Mouse (Mus musculus): Measurements from ENCODE around the gene Leng1. TPM values are rescaled to one million over a fixed set of nuclear protein-coding genes. Genes with fewer than 3 reads are reported as not detected.
A peak's percentile ranks its signal among the peaks of the same experiment; 100 is the strongest.
"Not testable (repeated sequence)": the region's sequence is repeated elsewhere in the genome, so short reads cannot be mapped to it uniquely, and the experiment has no call there.

Gene Leng1
- polyA plus RNA-seq (2016; fragmentation: Nextera tagmentation; extraction: Ambion mirVana), result 19.5 and 20.7 TPM in 2 replicates

- H3K4me2 ChIP-seq, result peak within 1 kb of the TSS; percentile 73
- H3K4me1 ChIP-seq (replicated peaks), result peaks cover 17% of the 10 kb centered on the region; the same call in 1 of the 2 replicates
- H3K36me3 ChIP-seq, result peaks cover 29% of the 10 kb centered on the region
- WGBS, result 4% methylated on average over 45 of the region's 45 CpGs
- H3K9me3 ChIP-seq, result no peaks in the 10 kb centered on the region
- peak within 1 kb of the TSS; percentile 69 for H3K27ac ChIP-seq
- no peaks in the 10 kb centered on the region for H3K27me3 ChIP-seq
- peak; percentile 98 for ATAC-seq (ENCODE audit: insufficient number of reproducible peaks, insufficient read depth, low FRiP score, low TSS enrichment, low read depth)
- H3K4me3 ChIP-seq (replicated peaks), result peak within 1 kb of the TSS; percentile 63
- H3K9ac ChIP-seq (replicated peaks), result peak within 1 kb of the TSS; percentile 66
Observed at GRCm38 (mm10) chr7:3665215-3666114, at the start of gene Leng1. Gene Leng1 (minus strand): TSS chr7:3665840.

GRCm38 (mm10) chr7:3715249-3715648 lies 49.6 kb upstream of the Leng1 start:
- no peaks in the 10 kb centered on the region for H3K27me3 ChIP-seq
- H3K9ac ChIP-seq (replicated peaks), result no peak overlapping the region
- no peak overlapping the region for H3K27ac ChIP-seq
- no peaks in the 10 kb centered on the region for H3K9me3 ChIP-seq
- 42% methylated on average over 1 of the region's 1 CpGs for WGBS
- no peaks in the 10 kb centered on the region for H3K36me3 ChIP-seq
- H3K4me1 ChIP-seq (replicated peaks), result no peaks in the 10 kb centered on the region
- no peak overlapping the region for H3K4me2 ChIP-seq
- no peak for ATAC-seq (ENCODE audit: insufficient number of reproducible peaks, insufficient read depth, low FRiP score, low TSS enrichment, low read depth)
- H3K4me3 ChIP-seq (replicated peaks), result no peak overlapping the region

DNA sequence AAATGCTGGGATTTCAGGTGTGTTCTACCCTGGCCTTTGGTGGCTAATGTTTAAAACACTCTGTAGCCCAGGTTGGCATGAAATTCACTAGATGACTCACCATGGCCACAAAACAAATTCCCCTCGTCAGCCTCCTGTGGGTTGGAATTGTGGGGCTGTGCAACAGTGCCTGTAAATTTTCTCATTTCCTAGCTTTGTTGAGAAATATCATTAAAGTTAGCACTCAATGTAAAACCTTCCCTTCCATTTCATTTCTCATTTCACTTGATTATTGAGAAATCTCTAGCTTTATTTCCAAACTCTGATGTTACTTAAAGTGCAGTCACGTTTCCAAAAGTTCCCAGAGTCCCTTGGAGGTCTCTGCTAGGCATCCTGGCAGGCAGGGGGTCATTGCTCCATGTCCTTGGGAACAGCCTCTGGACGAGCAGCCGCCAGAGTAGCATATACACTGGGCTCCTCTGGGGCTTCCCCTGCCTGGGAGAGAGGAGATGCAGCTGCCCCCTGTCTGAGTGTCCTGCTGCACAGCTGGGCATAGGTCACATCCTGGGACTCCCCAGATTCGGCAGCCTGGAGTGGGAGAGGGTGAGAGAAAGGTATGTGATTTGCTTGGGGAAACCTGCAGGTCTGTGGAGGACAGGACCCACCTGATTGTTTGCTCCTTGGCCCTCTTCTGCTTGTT lies 46.8 kb upstream of the Leng1 start:
- Histone ChIP-seq H3K9ac (replicated peaks) (no peak overlapping the region), H3K27ac (no peak overlapping the region), H3K9me3 (no peaks in the 10 kb centered on the region), H3K4me3 (replicated peaks) (no peak overlapping the region), H3K36me3 (peaks cover 9% of the 10 kb centered on the region; the same call in 1 of the 2 replicates), H3K27me3 (no peaks in the 10 kb centered on the region), H3K4me1 (replicated peaks) (no peaks in the 10 kb centered on the region), H3K4me2 (no peak overlapping the region)
- no peak for ATAC-seq (ENCODE audit: insufficient number of reproducible peaks, insufficient read depth, low FRiP score, low TSS enrichment, low read depth)
- WGBS, result 42% methylated on average over 5 of the region's 5 CpGs

DNA sequence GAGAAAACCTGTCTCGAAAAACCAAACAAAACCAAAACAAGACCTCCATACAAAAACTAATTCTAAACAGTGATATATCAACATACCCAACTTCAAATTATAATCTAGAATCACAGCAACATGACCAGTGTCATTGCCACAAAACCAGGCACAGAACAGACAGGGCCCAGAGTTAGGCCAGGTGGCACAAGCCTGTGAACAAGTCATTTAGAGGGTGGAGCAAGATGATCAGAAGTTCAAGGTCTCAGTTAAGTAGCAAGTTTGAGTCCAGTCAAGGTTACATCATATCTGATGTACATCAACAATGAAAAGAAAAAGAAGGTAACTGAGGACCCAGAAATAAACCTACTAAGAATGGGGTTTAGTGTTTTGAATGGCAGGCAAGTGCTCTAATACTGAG lies 43.4 kb upstream of the Leng1 start:
- Histone ChIP-seq H3K4me1 (replicated peaks) (peaks cover 13% of the 10 kb centered on the region), H3K9ac (replicated peaks) (no peak overlapping the region), H3K4me3 (replicated peaks) (no peak overlapping the region), H3K27ac (no peak overlapping the region), H3K9me3 (no peaks in the 10 kb centered on the region), H3K36me3 (peaks cover 38% of the 10 kb centered on the region), H3K27me3 (no peaks in the 10 kb centered on the region), H3K4me2 (no peak overlapping the region)
- ATAC-seq (ENCODE audit: insufficient number of reproducible peaks, insufficient read depth, low FRiP score, low TSS enrichment, low read depth), result no peak
- WGBS, result 82% methylated on average over 1 of the region's 1 CpGs

- not testable (repeated sequence) for H3K4me3 ChIP-seq (replicated peaks); H3K9me3 ChIP-seq; ATAC-seq (ENCODE audit: insufficient number of reproducible peaks, insufficient read depth, low FRiP score, low TSS enrichment, low read depth); H3K9ac ChIP-seq (replicated peaks); H3K27me3 ChIP-seq; H3K4me2 ChIP-seq; H3K27ac ChIP-seq
- WGBS, result 37% methylated on average over 5 of the region's 5 CpGs
- Histone ChIP-seq H3K36me3 (peaks cover 38% of the 10 kb centered on the region), H3K4me1 (replicated peaks) (peaks cover 13% of the 10 kb centered on the region)
Observed at GRCm38 (mm10) chr7:3708447-3708980, 42.9 kb upstream of the Leng1 start.

DNA sequence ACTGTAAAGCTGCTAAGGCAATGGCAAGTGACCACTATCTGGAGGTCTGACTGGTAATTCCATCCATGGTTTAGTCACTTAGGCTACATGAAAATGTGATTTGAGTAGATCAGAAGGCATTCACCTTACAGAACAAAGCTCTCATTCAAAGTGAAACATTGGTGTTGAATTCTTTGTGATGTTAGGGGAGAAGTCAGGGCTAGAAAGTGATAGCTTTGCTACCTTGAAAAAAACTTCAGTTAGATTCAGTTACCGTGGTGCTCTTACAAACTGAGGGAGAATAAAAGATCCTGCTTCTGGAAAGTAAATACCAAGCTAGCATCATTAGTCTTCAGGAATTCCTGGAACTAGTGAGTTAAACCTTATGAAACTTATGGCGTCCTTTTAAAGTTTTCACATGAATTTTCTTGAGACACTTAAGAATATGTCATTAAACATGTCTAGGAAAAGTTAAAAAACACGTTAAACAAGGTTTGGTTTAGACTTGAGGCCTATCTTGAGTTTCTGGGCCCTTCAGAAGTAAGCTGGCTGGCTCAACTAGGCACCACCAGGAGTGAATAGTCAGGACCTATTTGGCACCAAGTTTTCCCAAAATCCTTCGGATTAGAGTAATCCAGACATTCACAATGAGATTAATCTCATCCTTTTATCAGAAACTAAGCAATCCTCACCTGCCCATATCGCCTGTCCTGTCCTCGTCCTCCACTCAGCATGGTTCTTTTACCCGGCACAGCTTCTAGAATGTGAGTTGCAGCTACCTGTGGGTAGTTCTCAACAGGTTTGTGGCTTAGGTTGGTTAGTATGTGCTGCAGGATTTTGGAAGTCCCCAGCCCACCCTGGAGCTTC lies 42.2 kb upstream of the Leng1 start:
- H3K4me1 ChIP-seq (replicated peaks), result peaks cover 13% of the 10 kb centered on the region
- peaks cover 38% of the 10 kb centered on the region for H3K36me3 ChIP-seq
- no peak for ATAC-seq (ENCODE audit: insufficient number of reproducible peaks, insufficient read depth, low FRiP score, low TSS enrichment, low read depth)
- WGBS, result 26% methylated on average over 7 of the region's 7 CpGs
- H3K4me2 ChIP-seq, result no peak overlapping the region
- no peak overlapping the region for H3K4me3 ChIP-seq (replicated peaks)
- H3K27ac ChIP-seq, result no peak overlapping the region
- no peak overlapping the region for H3K9ac ChIP-seq (replicated peaks)
- no peaks in the 10 kb centered on the region for H3K27me3 ChIP-seq
- H3K9me3 ChIP-seq, result no peaks in the 10 kb centered on the region

- H3K4me2 ChIP-seq, result peak overlapping the region; percentile 94; the same call in 1 of the 2 replicates
- ATAC-seq (ENCODE audit: insufficient number of reproducible peaks, insufficient read depth, low FRiP score, low TSS enrichment, low read depth), result no peak
- no peaks in the 10 kb centered on the region for H3K9me3 ChIP-seq
- H3K27me3 ChIP-seq, result no peaks in the 10 kb centered on the region
- H3K27ac ChIP-seq, result no peak overlapping the region
- H3K4me1 ChIP-seq (replicated peaks), result peaks cover 13% of the 10 kb centered on the region
- 0 out of 2 replicates have a peak overlapping the region, but pooled peaks have one; percentile 81 for H3K4me3 ChIP-seq (replicated peaks)
- WGBS, result 66% methylated on average over 4 of the region's 4 CpGs
- H3K36me3 ChIP-seq, result peaks cover 39% of the 10 kb centered on the region
- H3K9ac ChIP-seq (replicated peaks), result no peak overlapping the region; the same call in 1 of the 2 replicates
Observed at GRCm38 (mm10) chr7:3707027-3707426, 41.4 kb upstream of the Leng1 start.

GRCm38 (mm10) chr7:3706343-3706934 lies 40.8 kb upstream of the Leng1 start:
- Histone ChIP-seq H3K9ac (replicated peaks) (peak overlapping the region; percentile 94; the same call in 1 of the 2 replicates), H3K36me3 (peaks cover 43% of the 10 kb centered on the region), H3K27me3 (no peaks in the 10 kb centered on the region), H3K9me3 (no peaks in the 10 kb centered on the region), H3K4me2 (peak overlapping the region; percentile 94), H3K4me1 (replicated peaks) (peaks cover 13% of the 10 kb centered on the region), H3K27ac (0 out of 2 replicates have a peak overlapping the region, but pooled peaks have one; percentile 35), H3K4me3 (replicated peaks) (peak overlapping the region; percentile 81)
- 64% methylated on average over 11 of the region's 11 CpGs for WGBS
- no peak for ATAC-seq (ENCODE audit: insufficient number of reproducible peaks, insufficient read depth, low FRiP score, low TSS enrichment, low read depth)

- ATAC-seq (ENCODE audit: insufficient number of reproducible peaks, insufficient read depth, low FRiP score, low TSS enrichment, low read depth), result no peak
- Histone ChIP-seq H3K4me3 (replicated peaks) (peak overlapping the region; percentile 81), H3K9ac (replicated peaks) (peak overlapping the region; percentile 94), H3K4me1 (replicated peaks) (peaks cover 13% of the 10 kb centered on the region), H3K4me2 (peak overlapping the region; percentile 94), H3K36me3 (peaks cover 49% of the 10 kb centered on the region), H3K27ac (0 out of 2 replicates have a peak overlapping the region, but pooled peaks have one; percentile 35), H3K9me3 (no peaks in the 10 kb centered on the region), H3K27me3 (no peaks in the 10 kb centered on the region)
- 33% methylated on average over 6 of the region's 6 CpGs for WGBS
Observed at GRCm38 (mm10) chr7:3705911-3706310, 40.3 kb upstream of the Leng1 start.

GRCm38 (mm10) chr7:3705461-3705860 lies 39.8 kb upstream of the Leng1 start:
- H3K27me3 ChIP-seq; ATAC-seq (ENCODE audit: insufficient number of reproducible peaks, insufficient read depth, low FRiP score, low TSS enrichment, low read depth); H3K9me3 ChIP-seq: not testable (repeated sequence)
- H3K4me1 ChIP-seq (replicated peaks), result peaks cover 13% of the 10 kb centered on the region
- peak overlapping the region; percentile 60; the same call in 1 of the 2 replicates for H3K27ac ChIP-seq
- H3K4me2 ChIP-seq, result peak overlapping the region; percentile 94
- peak overlapping the region; percentile 81 for H3K4me3 ChIP-seq (replicated peaks)
- peak overlapping the region; percentile 94 for H3K9ac ChIP-seq (replicated peaks)
- 5% methylated on average over 7 of the region's 7 CpGs for WGBS
- peaks cover 53% of the 10 kb centered on the region for H3K36me3 ChIP-seq

Measured in limb, embryonic 12.5 days (tissue).